Mouse (Mus musculus) stomach, postnatal 0 days (tissue): ENCODE data around the gene Rps2.

Source experiments
- CTCF ChIP-seq: IDR thresholded peaks from 2 replicates; pipeline ENCODE4 v1.5.1; 2016; ENCODE audit warnings: antibody characterized with exemption, low read depth, mild to moderate bottlenecking, moderate library complexity
- EP300 ChIP-seq: optimal IDR thresholded peaks from 2 replicates; pipeline ENCODE3; 2016; ENCODE audit warnings: antibody characterized with exemption

DNA sequence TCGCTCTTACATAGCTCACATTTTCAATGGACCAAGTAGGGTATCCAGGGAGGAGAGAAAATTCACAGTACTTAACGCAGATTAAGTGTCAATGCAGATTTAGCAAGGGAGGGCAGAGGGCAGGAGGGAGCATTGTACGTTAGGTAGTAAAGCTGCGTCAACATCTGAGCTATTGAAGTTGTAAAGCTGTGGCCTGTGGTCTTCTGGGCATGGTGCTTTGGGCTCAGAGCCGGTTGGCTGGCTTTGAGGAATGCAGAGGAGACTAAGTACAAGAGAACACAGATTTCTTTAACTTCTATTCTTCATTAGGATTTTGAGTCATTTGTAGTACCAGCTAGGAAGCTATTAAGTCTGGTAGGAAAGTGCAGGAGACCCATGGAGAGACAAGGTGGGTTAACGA is 2.4 kb upstream of the Rps2 start:
- TF ChIP-seq EP300 = no peak
- no peak for TF ChIP-seq CTCF
